Mouse (Mus musculus) mouse embryonic stem cell (cell line): Measurements from ENCODE around the gene Uts2b.
"Not testable (repeated sequence)": the region's sequence is repeated elsewhere in the genome, so short reads cannot be mapped to it uniquely, and the experiment has no call there.

Experiments used
- in situ Hi-C, 2 experiments: fragments of 300-500 bp; cut with MboI; formaldehyde crosslinking; loops; 1 replicate in 1 of 2; 3 replicates in 1 of 2; pipeline ENCODE4 v1.14.3; 2019 to 2020; ENCODE audit warnings: low sequenced_read_pairs in 2 of 2, low pct_unique_long_range_greater_than_20kb in 1 of 2, mixed read lengths in 1 of 2; ENCODE audit not compliant: unreplicated experiment in 1 of 2

Uts2b gene

GRCm38 (mm10) chr16:27384893-27385603 is 15.0 kb upstream of the Uts2b start:
- in situ Hi-C loops, result no loop called here

- in situ Hi-C loops, result no loop called here
Observed at GRCm38 (mm10) chr16:27382217-27382616, 12.2 kb upstream of the Uts2b start.

- in situ Hi-C loops, result no loop called here
Observed at GRCm38 (mm10) chr16:27376556-27376955, 6.5 kb upstream of the Uts2b start.

GRCm38 (mm10) chr16:27375318-27375717 is 5.3 kb upstream of the Uts2b start:
- in situ Hi-C loops, result no loop called here

- in situ Hi-C loops, result no loop called here
Observed at GRCm38 (mm10) chr16:27374139-27374538, 4.1 kb upstream of the Uts2b start.

GRCm38 (mm10) chr16:27370700-27371099 is 661 bp upstream of the Uts2b start:
- in situ Hi-C loops, result no loop called here

GRCm38 (mm10) chr16:27360059-27360458 is 10.0 kb downstream of the Uts2b start:
- in situ Hi-C loops, result no loop called here

GRCm38 (mm10) chr16:27354464-27354863 is 15.6 kb downstream of the Uts2b start:
- in situ Hi-C loops, result no loop called here

GRCm38 (mm10) chr16:27349878-27350532 is 20.0 kb downstream of the Uts2b start:
- in situ Hi-C loops, result no loop called here

- in situ Hi-C loops, result no loop called here
Observed at GRCm38 (mm10) chr16:27349235-27349634, 20.8 kb downstream of the Uts2b start.

- in situ Hi-C loops, result no loop called here
Observed at GRCm38 (mm10) chr16:27348359-27348758, 21.7 kb downstream of the Uts2b start.

- in situ Hi-C loops, result no loop called here
Observed at GRCm38 (mm10) chr16:27347521-27347920, 22.5 kb downstream of the Uts2b start.

- in situ Hi-C loops, result no loop called here
Observed at GRCm38 (mm10) chr16:27326463-27326862, 43.6 kb downstream of the Uts2b start.

GRCm38 (mm10) chr16:27322047-27322446 is 48.0 kb downstream of the Uts2b start:
- in situ Hi-C loops, result no loop called here

GRCm38 (mm10) chr16:27319099-27319498 is 50.9 kb downstream of the Uts2b start:
- in situ Hi-C loops, result no loop called here

- in situ Hi-C loops, result not testable (repeated sequence)
Observed at GRCm38 (mm10) chr16:27307189-27307588, 62.9 kb downstream of the Uts2b start, which contains the start of gene Ostn. Gene Ostn, plus strand, starts transcription at chr16:27307489.
